Mouse (Mus musculus) adrenal gland, postnatal 25 days (tissue): Measurements from ENCODE around the gene Scgb2b19. TPM values are rescaled to one million over a fixed set of nuclear protein-coding genes. Genes with fewer than 3 reads are reported as not detected.
"Not testable (repeated sequence)": the region's sequence is repeated elsewhere in the genome, so short reads cannot be mapped to it uniquely, and the experiment has no call there.

Experiments
- DNase-seq: peaks from one replicate; pipeline ENCODE4 v3.0.0; 2021; ENCODE audit warnings: mixed read lengths
- long read RNA-seq: library from polyadenylated mRNA; stranded (forward); transcript quantifications from one replicate; pipeline ENCODE4 v2.0.0, GENCODE M21; 2021
- total RNA-seq: library from RNA; stranded (reverse); gene quantifications from 2 replicates; pipeline ENCODE4 v1.2.3, GENCODE M21; 2021

The Scgb2b19 gene
- total RNA-seq, result not detected in 2 replicates
- long read RNA-seq, result 0 reads

DNA sequence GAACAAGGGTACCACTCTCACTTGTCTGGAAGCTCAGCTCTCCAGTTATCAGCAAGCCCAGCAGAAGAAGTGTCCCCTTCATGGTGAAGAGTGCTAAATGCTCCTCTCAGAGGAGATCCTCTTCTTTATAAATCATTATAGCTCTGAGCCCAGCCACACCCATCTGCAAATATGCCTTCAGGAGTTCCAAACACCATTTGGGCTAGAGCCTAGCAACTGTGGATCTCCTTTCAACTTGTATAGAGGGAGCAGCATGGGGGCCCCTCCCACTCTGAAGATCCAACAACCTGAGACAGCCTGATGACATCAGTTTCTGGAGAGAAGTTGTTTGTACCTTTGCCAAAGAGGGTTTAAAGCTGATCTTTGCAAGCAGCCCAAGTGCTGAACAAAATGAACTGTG is at the start of gene Scgb2b19:
Scgb2b19 (minus strand) TSS at position 101 of the 400 bp plus-strand sequence.
- DNase-seq, result not testable (repeated sequence)

DNA sequence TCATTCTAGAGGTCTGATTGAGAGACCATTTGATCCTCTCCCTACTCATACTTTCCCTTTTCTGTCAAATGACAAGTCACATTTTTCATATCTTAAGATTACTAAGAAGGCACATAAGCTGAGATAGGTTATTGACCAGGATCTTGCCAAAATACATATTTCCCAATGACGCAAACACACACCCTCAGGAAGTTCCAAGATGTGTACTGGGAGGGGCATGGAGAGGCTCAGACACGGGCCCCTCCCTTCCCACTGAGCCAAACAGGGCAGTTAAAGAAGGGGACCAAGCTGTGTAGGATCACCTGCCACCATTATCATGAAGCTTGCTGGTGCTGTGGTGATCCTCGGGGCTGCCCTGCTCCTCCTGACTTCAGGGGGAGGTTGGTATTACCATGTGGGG is 6.9 kb upstream of the Scgb2b19 start, which contains the start of gene Scgb1b19:
Scgb1b19 (plus strand) TSS at position 301 of the 400 bp plus-strand sequence.
- not testable (repeated sequence) for DNase-seq

Other genes starting within 250 kb of the Scgb2b19 start
- gene Scgb2b17, start 223.8 kb downstream of the Scgb2b19 start, total RNA-seq, result not detected in 2 replicates
- gene Scgb1b17, start 216.9 kb downstream of the Scgb2b19 start, total RNA-seq, result not detected in 2 replicates
- not detected in 2 replicates for gene Scgb2b18, start 106.5 kb downstream of the Scgb2b19 start, total RNA-seq
- gene Scgb1b18, start 94.8 kb downstream of the Scgb2b19 start, total RNA-seq, result not detected in 2 replicates
- gene Scgb1b19, start 7.0 kb upstream of the Scgb2b19 start, total RNA-seq, result not detected in 2 replicates
- not detected in 2 replicates for gene Scgb2b20, start 86.0 kb upstream of the Scgb2b19 start, total RNA-seq
- gene Scgb1b20, start 92.9 kb upstream of the Scgb2b19 start, total RNA-seq, result not detected in 2 replicates
- not detected in 2 replicates for gene Scgb2b21, start 240.1 kb upstream of the Scgb2b19 start, total RNA-seq